Mouse (Mus musculus) ES-E14 (cell line): ENCODE results near the gene Fblim1.

Experiments
- CHD2 ChIP-seq: IDR thresholded peaks from 2 replicates; pipeline ENCODE4 v1.6.1; 2014; ENCODE audit warnings: mild to moderate bottlenecking, low read depth, low read length, inconsistent platforms
- MAFK ChIP-seq: IDR thresholded peaks from 2 replicates; pipeline ENCODE4 v1.6.1; 2014; ENCODE audit warnings: mild to moderate bottlenecking, low read depth, low read length, inconsistent platforms; ENCODE audit not compliant: insufficient read depth
- ZC3H11A ChIP-seq: IDR thresholded peaks from 2 replicates; pipeline ENCODE4 v1.6.1; 2012; ENCODE audit warnings: low read depth, mild to moderate bottlenecking, inconsistent platforms, low read length, borderline replicate concordance
- ZNF384 ChIP-seq: IDR thresholded peaks from 2 replicates; pipeline ENCODE4 v1.6.1; 2012; ENCODE audit warnings: low read depth, low read length, inconsistent platforms

GRCm38 (mm10) chr4:141617863-141618564 is 12.1 kb upstream of the Fblim1 start:
- TF ChIP-seq CHD2 (no peak), ZNF384 (no peak), MAFK (no peak), ZC3H11A (no peak)
